Mouse (Mus musculus) lung, adult 2 months (tissue): Measurements from ENCODE around the gene Prkcsh.

ENCODE experiments used
- CTCF ChIP-seq: fragments of 200-500 bp; IDR thresholded peaks from 2 replicates; pipeline ENCODE4 v1.5.1; 2011; ENCODE audit warnings: mild to moderate bottlenecking, low read length, control low read depth; ENCODE audit not compliant: insufficient read depth
- POLR2A ChIP-seq: fragments of 200-500 bp; IDR thresholded peaks from 2 replicates; pipeline ENCODE4 v1.6.1; 2011; ENCODE audit warnings: low read depth, mild to moderate bottlenecking, control low read depth, low read length, borderline replicate concordance; ENCODE audit errors: extremely low read depth

DNA sequence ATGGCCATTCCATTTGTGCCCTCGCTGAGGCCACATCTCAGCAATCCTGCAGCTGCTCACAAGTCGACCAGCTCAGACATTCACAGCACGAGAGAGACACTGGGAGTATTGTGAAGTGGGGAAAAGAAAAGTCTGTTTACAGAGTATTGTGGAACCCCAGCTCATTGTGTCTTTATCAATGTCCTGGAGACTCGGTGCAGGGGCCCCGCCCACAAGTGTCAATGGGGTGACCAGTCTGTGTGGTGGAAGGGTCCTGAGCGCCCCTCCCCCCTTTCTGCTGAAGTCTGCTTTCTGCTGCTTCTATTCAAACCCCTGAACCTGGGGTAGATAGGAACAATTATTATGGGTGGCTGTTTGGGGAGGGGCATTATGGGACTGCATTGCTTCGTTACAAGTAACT, 25.9 kb downstream of the Prkcsh start:
- TF ChIP-seq CTCF (no peak), POLR2A (no peak)
